Mouse (Mus musculus): ENCODE measurements at regions not wholly inside any gene's neighbourhood (a gene's known extent, or its start where the extent isn't known, plus 50 kb on each side); places are given as distances from the start of the nearest gene placed in this dataset.

- WGBS, result 72% methylated on average over 7 of the region's 7 CpGs
- H3K9me3 ChIP-seq, result no peaks in the 10 kb centered on the region
- no peak overlapping the region for H3K4me3 ChIP-seq
- H3K27me3 ChIP-seq (ENCODE audit: insufficient read depth, poor library complexity, severe bottlenecking), result no peaks in the 10 kb centered on the region
- H3K36me3 ChIP-seq, result no peaks in the 10 kb centered on the region
- DNase-seq (ENCODE audit: low spot score), result no peak
- no peak overlapping the region for H3K27ac ChIP-seq
- no peaks in the 10 kb centered on the region for H3K4me1 ChIP-seq
Measured at GRCm38 (mm10) chr6:71060116-71060515, 84.1 kb downstream of the Thnsl2 start.

- no peaks in the 10 kb centered on the region for H3K27me3 ChIP-seq (ENCODE audit: insufficient read depth, poor library complexity, severe bottlenecking)
- no peaks in the 10 kb centered on the region for H3K36me3 ChIP-seq
- H3K27ac ChIP-seq, result no peak overlapping the region
- no peaks in the 10 kb centered on the region for H3K4me1 ChIP-seq
- no peak overlapping the region for H3K4me3 ChIP-seq
- DNase-seq (ENCODE audit: low spot score), result no peak
- WGBS, result 73% methylated on average over 4 of the region's 4 CpGs
- no peaks in the 10 kb centered on the region for H3K9me3 ChIP-seq
Measured at GRCm38 (mm10) chr6:71062980-71063379, 81.3 kb downstream of the Thnsl2 start.

- no peaks in the 10 kb centered on the region for H3K36me3 ChIP-seq
- no peak for DNase-seq (ENCODE audit: low spot score)
- no peak overlapping the region for H3K27ac ChIP-seq
- no peaks in the 10 kb centered on the region for H3K4me1 ChIP-seq
- no peak overlapping the region for H3K4me3 ChIP-seq
- H3K27me3 ChIP-seq (ENCODE audit: insufficient read depth, poor library complexity, severe bottlenecking), result no peaks in the 10 kb centered on the region
- H3K9me3 ChIP-seq, result no peaks in the 10 kb centered on the region
- 51% methylated on average over 6 of the region's 6 CpGs for WGBS
Measured at GRCm38 (mm10) chr6:71065428-71065827, 78.8 kb downstream of the Thnsl2 start.

GRCm38 (mm10) chr6:71069229-71069628 lies 75.0 kb downstream of the Thnsl2 start:
- DNase-seq (ENCODE audit: low spot score), result no peak
- no peaks in the 10 kb centered on the region for H3K27me3 ChIP-seq (ENCODE audit: insufficient read depth, poor library complexity, severe bottlenecking)
- H3K4me3 ChIP-seq, result no peak overlapping the region
- H3K36me3 ChIP-seq, result no peaks in the 10 kb centered on the region
- no peaks in the 10 kb centered on the region for H3K9me3 ChIP-seq
- WGBS, result 43% methylated on average over 4 of the region's 4 CpGs
- no peaks in the 10 kb centered on the region for H3K4me1 ChIP-seq
- H3K27ac ChIP-seq, result no peak overlapping the region

GRCm38 (mm10) chr6:71074789-71075191 lies 69.4 kb downstream of the Thnsl2 start:
- H3K27me3 ChIP-seq (ENCODE audit: insufficient read depth, poor library complexity, severe bottlenecking), result no peaks in the 10 kb centered on the region
- no peak overlapping the region for H3K4me3 ChIP-seq
- H3K9me3 ChIP-seq, result no peaks in the 10 kb centered on the region
- no peak for DNase-seq (ENCODE audit: low spot score)
- H3K36me3 ChIP-seq, result no peaks in the 10 kb centered on the region
- WGBS, result 62% methylated on average over 5 of the region's 5 CpGs
- no peak overlapping the region for H3K27ac ChIP-seq
- H3K4me1 ChIP-seq, result no peaks in the 10 kb centered on the region
